Mouse (Mus musculus) lung, postnatal 14 days (tissue): ENCODE results near the gene Csmd2.

Source experiments
- DNase-seq: peaks from one replicate; pipeline ENCODE4 v3.0.0; 2021

The Csmd2 gene

GRCm38 (mm10) chr4:128427261-128428030 is 439.8 kb downstream of the Csmd2 start:
- DNase-seq: peak; percentile 60

DNA sequence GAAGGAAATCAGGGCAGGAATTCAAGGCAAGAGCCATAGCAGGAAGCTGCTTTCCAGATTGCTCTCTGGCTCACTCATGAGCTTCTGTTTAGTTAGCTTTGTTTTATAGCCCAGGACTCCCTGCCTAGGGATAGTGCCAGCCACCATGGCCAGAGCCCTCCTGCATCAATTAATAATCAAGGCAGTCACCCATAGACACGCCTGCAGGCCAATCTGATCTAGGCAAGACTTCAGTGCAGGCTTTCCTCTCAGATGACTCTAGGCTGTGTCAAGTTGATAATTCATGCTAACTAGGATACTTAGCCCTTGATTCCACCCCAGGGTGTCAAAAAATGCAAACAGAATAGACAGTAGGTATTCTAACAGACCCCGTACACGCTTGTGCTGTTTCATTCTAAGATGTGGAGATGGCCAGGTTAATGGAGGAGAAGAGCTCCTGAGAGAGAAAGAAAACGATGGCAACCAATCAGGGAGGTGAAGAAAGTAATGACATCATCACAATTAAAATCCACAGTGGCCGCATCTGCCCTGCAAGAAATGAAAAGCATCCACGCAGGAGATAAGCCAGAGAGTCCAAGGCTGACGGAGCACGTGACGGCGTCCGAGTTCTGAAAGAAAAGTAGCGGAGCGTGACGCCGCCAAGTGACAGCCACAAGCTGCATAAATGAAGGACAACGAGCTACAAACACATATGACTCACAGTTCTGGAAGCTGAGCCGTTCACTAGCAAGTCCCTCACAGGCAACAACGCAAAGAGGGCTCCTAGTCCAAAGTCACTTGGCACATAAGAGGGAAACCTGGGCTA is 440.8 kb downstream of the Csmd2 start:
- peak; percentile 32 for DNase-seq

DNA sequence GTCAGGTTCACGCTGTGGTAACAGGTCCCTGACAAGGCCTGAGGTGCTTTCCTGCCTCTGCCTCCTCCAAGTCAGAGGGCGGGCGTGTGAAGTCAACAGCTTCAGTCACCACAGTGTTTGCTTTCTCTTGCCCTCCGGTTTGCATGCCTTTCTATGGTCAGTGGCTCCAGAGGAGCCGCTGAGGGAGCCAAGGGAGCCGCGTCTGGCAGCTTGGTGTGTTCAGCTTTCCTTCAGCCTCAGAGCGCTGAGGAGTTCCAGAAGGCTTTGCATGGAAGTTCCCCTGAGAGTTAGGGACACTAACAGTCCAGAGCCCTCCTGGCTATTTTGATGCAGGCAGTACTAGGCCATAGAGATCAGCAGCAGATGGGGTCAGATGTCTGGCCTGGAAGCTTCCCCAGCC is 441.9 kb downstream of the Csmd2 start:
- no peak for DNase-seq

- DNase-seq: no peak
Measured at GRCm38 (mm10) chr4:128440550-128440949, 452.9 kb downstream of the Csmd2 start.

DNA sequence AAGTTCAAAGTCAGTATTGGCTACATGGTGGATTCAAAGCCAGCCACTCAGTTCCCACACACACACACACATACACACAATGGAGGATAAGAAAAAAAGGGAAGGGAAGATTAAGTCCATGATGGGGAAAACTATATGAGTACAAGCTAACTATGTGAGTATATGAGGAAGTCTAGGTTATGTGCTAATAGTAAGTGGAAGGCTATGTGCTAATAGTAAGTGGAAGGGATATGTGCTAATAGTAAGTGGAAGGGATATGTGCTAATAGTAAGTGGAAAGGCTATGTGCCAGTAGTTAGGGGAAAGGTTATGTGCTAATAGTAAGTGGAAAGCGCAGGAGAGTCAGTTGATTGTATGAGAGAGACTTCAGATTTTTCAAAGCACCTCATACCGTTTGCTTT is 453.6 kb downstream of the Csmd2 start:
- DNase-seq: no peak

- no peak for DNase-seq
Measured at GRCm38 (mm10) chr4:128442791-128443190, 455.1 kb downstream of the Csmd2 start.

DNA sequence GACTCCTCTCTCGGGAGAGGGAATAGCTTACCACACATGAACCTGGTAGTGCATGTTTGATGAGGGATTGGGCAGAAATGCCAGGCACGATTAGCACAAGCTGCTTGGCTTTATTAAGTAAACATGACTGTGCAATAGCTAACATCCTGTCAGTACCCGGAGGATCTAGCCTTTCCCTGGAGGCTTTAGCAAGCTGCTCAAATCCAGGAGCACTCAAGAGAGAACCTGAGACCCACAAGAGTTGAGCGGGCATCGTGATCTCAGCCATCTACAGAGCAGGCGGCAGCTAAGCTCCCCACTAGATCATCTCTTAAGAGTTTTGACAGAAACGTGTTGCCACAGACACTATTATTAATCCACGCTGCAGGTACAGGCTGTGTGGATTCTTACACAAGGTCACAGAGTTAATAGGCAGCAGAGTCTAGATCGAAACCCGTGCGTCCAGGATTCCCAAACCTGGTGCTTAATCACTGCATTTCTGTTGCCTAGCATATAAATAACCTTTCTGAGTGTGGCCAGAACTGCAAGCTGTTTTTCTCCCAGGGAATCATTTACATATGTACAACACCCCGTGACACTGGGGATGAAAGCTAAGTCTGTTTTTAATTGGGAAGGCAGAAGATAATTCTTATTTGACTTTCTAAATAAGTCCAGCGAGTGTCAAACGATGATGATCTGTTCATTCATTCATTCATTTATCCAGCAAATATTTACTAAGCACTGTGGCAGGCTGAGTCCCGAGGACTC is 458.0 kb downstream of the Csmd2 start:
- DNase-seq: no peak

DNA sequence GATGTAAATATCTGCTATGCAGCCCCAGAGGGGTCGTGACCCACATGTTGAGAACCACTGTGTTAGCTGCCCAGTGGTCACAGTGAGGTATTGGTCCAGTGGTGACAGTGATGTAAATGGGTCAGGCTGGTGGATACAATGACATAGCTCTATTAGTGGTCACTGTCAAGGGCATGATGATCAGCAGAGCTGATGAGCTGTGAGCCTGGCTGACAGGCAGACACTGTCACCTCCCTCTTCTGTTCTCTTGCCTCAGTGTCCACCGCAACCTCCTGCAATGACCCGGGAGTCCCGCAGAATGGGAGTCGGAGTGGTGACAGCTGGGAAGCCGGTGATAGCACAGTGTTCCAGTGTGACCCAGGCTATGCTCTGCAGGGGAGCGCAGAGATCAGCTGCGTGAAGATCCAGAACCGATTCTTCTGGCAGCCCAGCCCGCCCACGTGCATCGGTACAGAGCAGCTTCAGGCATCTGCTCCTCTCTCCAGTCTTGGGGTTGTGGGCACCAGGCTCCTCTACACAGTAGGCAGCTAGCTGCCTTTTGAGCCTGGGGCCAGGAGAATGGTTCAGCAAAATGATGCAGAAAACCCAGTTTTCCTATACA is 461.3 kb downstream of the Csmd2 start:
- DNase-seq: no peak

GRCm38 (mm10) chr4:128450137-128450536 is 462.5 kb downstream of the Csmd2 start:
- DNase-seq: no peak

DNA sequence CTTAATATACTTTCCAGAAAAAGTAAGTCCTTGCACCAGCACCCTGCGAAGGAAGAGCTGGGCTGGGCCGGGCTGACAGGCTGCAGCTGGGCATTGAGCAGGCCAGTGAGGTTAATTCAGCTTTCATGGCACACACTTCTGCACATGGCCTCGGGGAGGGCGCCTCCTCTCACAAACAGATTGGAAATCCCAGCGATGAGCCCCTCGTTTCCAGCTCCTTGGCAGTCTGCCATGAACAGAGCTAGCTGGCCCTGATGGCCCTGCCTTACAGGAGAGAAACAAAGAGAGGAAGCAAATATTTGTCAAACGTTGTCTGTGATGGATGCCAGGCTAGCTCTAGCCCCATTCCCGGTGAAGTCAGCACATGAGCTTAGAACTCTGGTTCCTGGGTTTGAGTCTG is 463.3 kb downstream of the Csmd2 start:
- DNase-seq: peak; percentile 84

DNA sequence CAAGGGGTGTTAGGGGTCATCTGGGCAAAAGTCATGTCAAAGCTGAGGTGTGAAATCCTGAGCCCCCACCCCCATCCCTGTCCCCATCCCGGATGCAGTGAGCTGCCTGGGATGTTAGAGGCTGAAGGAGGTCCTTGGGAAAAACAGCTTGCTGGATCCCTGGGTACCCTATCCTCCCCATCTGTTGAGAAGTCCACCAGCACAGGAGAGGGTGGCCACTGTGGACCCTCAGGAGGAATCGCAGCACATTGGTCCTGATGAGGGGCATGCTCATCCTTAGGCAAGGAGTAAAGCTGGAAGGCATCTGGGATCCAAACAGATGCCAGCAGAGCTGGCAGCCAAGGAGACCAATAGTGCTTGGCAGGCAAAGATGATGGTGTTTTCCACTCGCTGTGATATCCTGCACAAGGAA is 463.7 kb downstream of the Csmd2 start:
- DNase-seq: no peak

GRCm38 (mm10) chr4:128466708-128467107 is 479.1 kb downstream of the Csmd2 start:
- no peak for DNase-seq

GRCm38 (mm10) chr4:128468040-128468439 is 480.4 kb downstream of the Csmd2 start:
- DNase-seq: no peak

GRCm38 (mm10) chr4:128476249-128476648 is 488.6 kb downstream of the Csmd2 start:
- DNase-seq: no peak

GRCm38 (mm10) chr4:128483891-128484290 is 496.2 kb downstream of the Csmd2 start:
- no peak for DNase-seq

DNA sequence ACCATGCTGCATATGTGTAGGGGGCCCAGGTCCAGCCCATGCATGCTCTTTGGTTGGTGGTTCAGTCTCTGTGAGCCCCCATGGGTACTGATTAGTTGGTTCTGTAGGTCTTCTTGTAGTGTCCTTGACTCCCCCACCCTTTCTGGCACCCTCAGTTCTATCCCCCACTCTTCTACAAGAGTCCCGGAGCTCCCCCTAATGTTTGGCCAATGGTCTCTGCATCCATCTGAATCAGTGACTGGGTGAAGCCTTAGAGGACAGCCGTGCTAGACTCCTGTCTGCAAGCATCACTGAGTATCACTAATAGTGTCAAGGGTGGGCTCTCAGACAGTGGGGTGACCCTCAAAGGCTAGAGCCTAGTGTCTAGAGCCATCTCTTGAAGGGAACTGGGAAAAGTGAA is 497.0 kb downstream of the Csmd2 start:
- DNase-seq: no peak

- no peak for DNase-seq
Measured at GRCm38 (mm10) chr4:128489521-128490100, 502.0 kb downstream of the Csmd2 start.

GRCm38 (mm10) chr4:128492055-128492454 is 504.4 kb downstream of the Csmd2 start:
- no peak for DNase-seq

DNA sequence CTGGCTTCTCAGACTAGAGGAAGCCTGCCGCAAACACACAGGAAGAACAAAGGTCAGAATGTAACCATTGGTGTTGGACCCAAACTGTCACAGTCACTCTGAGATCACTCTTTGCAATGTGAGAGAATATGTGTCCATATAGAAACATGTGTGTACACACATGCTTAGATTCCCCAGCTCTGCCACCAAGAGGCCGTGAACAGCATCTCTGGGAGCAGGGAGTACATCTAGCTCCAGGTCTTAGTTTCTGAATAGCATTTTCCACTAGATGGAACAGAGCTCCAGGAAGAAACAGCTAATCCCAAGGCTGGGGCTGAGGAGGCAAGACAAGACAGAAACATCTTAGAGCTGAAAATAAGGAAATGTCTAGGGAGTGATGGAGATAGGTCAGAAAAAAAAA is 512.3 kb downstream of the Csmd2 start:
- no peak for DNase-seq

GRCm38 (mm10) chr4:128506878-128507277 is 519.2 kb downstream of the Csmd2 start:
- DNase-seq: no peak

GRCm38 (mm10) chr4:128509885-128510284 is 522.2 kb downstream of the Csmd2 start:
- no peak for DNase-seq

DNA sequence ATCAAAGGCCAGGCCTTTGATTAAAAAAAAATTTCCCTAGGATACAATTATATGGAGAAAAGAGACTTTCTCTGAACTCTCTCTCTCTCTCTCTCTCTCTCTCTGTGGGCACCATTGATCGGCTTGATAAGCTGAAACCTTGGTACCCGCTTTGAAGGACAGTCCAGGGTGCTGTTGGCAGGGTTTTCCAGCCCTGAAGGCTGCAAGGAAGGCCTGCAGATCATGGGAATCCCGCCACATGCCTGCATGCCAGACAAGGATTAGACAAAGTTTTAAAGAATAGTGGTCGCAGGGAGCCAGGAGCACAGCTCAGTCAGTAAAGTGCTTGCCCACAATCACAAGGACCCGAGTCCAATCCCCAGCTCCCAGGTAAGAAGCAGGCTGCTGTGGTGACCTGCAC is 526.8 kb downstream of the Csmd2 start:
- DNase-seq: no peak

- DNase-seq: no peak
Measured at GRCm38 (mm10) chr4:128521276-128521675, 533.6 kb downstream of the Csmd2 start.
